Mouse (Mus musculus): ENCODE data around the gene Ddb1.

DNA sequence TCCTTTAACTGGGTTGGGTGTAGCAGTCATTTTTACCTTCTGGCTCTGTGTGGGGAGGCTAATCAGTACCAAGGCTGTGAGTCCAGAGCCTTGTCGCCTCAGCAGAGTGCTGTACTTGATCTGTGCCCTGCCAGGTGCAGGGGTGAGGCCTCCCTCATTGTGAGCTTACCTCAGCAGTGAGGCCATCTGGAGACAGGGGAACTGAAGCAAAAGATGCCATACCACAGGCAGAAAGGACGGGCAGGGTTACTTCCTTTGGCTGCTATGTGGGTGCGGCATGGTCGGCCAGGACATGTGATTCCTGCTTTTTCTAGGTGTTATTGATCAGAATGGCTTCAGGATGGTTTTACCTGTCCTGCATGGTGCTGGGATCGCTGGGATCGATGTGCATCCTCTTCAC is 23.1 kb upstream of the Ddb1 start:
- TF ChIP-seq TAL1 (IDR thresholded peaks at IDR 0.05; ENCODE audit: low read length) (no peak), GATA1 (IDR thresholded peaks at IDR 0.05; ENCODE audit: low read length) (no peak)

Data from erythroblast, embryonic 14.5 days (primary cell).